Mouse (Mus musculus) ES-E14 (cell line): ENCODE results near the gene Fmc1.
"Not testable (repeated sequence)": the region's sequence is repeated elsewhere in the genome, so short reads cannot be mapped to it uniquely, and the experiment has no call there.

Experiments used
- CHD2 ChIP-seq: IDR thresholded peaks from 2 replicates; pipeline ENCODE4 v1.6.1; 2014; ENCODE audit warnings: mild to moderate bottlenecking, low read depth, low read length, inconsistent platforms
- HCFC1 ChIP-seq: IDR thresholded peaks from 2 replicates; pipeline ENCODE4 v1.6.1; 2012; ENCODE audit warnings: low read length, inconsistent platforms, borderline replicate concordance; ENCODE audit not compliant: insufficient read depth
- MAFK ChIP-seq: IDR thresholded peaks from 2 replicates; pipeline ENCODE4 v1.6.1; 2014; ENCODE audit warnings: mild to moderate bottlenecking, low read depth, low read length, inconsistent platforms; ENCODE audit not compliant: insufficient read depth
- ZC3H11A ChIP-seq: IDR thresholded peaks from 2 replicates; pipeline ENCODE4 v1.6.1; 2012; ENCODE audit warnings: low read depth, mild to moderate bottlenecking, inconsistent platforms, low read length, borderline replicate concordance
- ZNF384 ChIP-seq: IDR thresholded peaks from 2 replicates; pipeline ENCODE4 v1.6.1; 2012; ENCODE audit warnings: low read depth, low read length, inconsistent platforms

DNA sequence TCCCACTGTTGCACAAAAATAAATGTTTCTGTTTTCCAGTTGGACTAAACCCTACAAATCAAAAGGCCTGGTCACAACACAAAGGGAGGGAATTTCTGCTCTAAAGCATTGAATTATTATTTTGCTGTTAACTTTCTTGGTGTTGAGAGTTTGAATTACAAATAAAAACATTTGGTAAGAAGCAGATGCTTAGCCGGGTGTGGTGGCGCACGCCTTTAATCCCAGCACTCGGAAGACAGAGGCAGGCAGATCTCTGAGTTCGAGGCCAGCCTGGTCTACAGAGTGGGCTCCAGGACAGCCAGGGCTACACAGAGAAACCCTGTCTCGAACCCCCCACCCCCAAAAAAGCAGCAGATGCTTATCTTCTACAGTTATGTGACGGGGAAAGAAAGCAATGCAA, 15.3 kb downstream of the Fmc1 start:
- TF ChIP-seq ZC3H11A, ZNF384, MAFK, HCFC1, CHD2: not testable (repeated sequence)
